Mouse (Mus musculus): Measurements from ENCODE around the gene Hrg.
"Not testable (repeated sequence)": the region's sequence is repeated elsewhere in the genome, so short reads cannot be mapped to it uniquely, and the experiment has no call there.

Hrg gene

GRCm38 (mm10) chr16:22961073-22961472, 10.2 kb downstream of the Hrg start:
- no peak for DNase-seq (ENCODE audit: low spot score)

GRCm38 (mm10) chr16:22962256-22962655, 11.4 kb downstream of the Hrg start:
- DNase-seq (ENCODE audit: low spot score) = no peak

GRCm38 (mm10) chr16:22963293-22963692, 12.4 kb downstream of the Hrg start:
- no peak for DNase-seq (ENCODE audit: low spot score)

- no peak for DNase-seq (ENCODE audit: low spot score)
Measured at GRCm38 (mm10) chr16:22967383-22968030, 16.6 kb downstream of the Hrg start.

GRCm38 (mm10) chr16:22996951-22997350, 46.1 kb downstream of the Hrg start:
- not testable (repeated sequence) for DNase-seq (ENCODE audit: low spot score)

Measured in testis, postnatal 14 days (tissue).